Mouse (Mus musculus): ENCODE measurements at regions not wholly inside any gene's neighbourhood (a gene's known extent, or its start where the extent isn't known, plus 50 kb on each side); places are given as distances from the start of the nearest gene placed in this dataset.
A peak's percentile ranks its signal among the peaks of the same experiment; 100 is the strongest.

DNA sequence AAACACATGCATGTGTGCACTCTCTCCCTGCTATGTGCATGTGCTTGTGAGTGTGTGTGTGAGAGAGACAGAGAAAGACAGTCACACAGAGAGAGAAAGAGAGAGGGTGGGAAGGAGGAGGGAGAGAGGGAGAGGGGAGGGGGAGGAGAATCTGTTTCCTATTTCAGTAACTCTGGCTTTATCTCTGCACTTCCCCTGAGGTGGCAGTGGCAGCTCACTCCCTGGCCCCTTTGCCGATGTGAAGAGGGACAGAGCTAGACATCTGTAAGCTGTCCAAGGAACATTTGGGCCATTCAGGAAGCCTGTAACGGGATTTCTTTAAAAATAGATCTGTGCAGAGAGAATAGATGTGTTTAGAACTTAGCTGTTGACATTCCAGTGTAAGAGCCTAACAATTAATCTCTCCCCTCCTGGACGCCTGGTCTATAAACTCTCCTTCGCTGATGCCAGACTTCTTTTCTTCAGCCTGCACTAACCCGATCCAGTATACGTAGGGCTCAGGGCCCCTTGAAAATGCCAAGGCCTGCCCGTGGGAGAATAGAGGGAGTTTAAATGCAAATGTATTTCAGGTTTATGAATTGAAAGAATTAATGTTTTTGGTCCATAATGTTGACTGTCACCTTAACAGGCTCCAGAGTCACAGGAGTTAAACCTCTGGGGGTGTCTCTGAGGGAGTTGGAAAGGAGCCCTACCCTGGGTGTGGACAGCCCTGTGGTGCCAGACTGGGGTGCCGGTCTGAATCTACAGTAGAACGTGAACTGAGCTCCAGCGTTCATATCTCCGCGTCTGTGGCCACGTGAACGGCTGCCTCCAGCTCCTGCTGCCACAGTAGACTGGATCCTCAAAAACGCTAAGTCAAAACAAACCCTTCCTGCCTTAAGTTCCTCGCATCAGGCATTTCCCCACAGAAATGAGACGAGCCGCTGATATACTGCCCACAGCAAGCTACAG lies 336.6 kb upstream of the Gm10131 start:
- no peak overlapping the region for H3K4me3 ChIP-seq (ENCODE audit: insufficient read depth, low read depth, low read length)
- no peaks in the 10 kb centered on the region for H3K36me3 ChIP-seq (ENCODE audit: control insufficient read depth, insufficient read depth, low read length)
- no peak for TF ChIP-seq POLR2A (IDR thresholded peaks at IDR 0.05; ENCODE audit: low read depth, low read length)
- no peak for TF ChIP-seq CTCF (conservative IDR thresholded peaks at IDR 0.05; ENCODE audit: insufficient read depth, insufficient read length, low read depth, low read length)
- no peak for DNase-seq
- H3K27ac ChIP-seq (ENCODE audit: insufficient read depth, low read depth, low read length), result no peak overlapping the region
- no peaks in the 10 kb centered on the region for H3K27me3 ChIP-seq (replicated peaks; ENCODE audit: control insufficient read depth, insufficient read depth, low read length)
- WGBS, result 41% methylated on average over 18 of the region's 18 CpGs
- H3K4me1 ChIP-seq (ENCODE audit: control insufficient read depth, insufficient read depth, low read length), result no peaks in the 10 kb centered on the region

DNA sequence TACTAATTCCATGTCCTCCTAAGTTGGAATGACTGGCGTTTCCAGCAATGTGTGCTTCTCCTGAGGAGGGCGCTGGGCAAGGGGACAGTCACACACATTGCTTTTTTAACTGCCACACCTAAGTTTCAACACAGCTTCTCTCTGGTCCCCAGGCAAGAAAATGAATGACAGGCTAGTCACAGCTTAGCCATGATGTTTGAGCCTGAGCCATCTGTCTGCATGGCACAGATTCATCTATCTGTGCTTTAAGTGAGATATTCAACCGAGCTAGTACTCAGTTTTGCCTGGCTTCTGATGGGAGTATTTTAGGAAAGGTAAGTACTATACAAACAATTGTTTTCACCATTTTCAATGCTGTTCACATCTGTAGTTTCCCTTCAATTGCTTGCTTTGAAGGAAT lies 331.2 kb upstream of the Gm10131 start:
- H3K4me3 ChIP-seq (ENCODE audit: insufficient read depth, low read depth, low read length), result no peak overlapping the region
- DNase-seq, result no peak
- H3K36me3 ChIP-seq (ENCODE audit: control insufficient read depth, insufficient read depth, low read length), result no peaks in the 10 kb centered on the region
- peaks cover 12% of the 10 kb centered on the region; the same call in 1 of the 2 replicates for H3K4me1 ChIP-seq (ENCODE audit: control insufficient read depth, insufficient read depth, low read length)
- H3K27ac ChIP-seq (ENCODE audit: insufficient read depth, low read depth, low read length), result no peak overlapping the region
- H3K27me3 ChIP-seq (replicated peaks; ENCODE audit: control insufficient read depth, insufficient read depth, low read length), result no peaks in the 10 kb centered on the region
- no peak for TF ChIP-seq CTCF (conservative IDR thresholded peaks at IDR 0.05; ENCODE audit: insufficient read depth, insufficient read length, low read depth, low read length)
- TF ChIP-seq POLR2A (IDR thresholded peaks at IDR 0.05; ENCODE audit: low read depth, low read length), result no peak
- WGBS, result 91% methylated on average over 3 of the region's 3 CpGs

DNA sequence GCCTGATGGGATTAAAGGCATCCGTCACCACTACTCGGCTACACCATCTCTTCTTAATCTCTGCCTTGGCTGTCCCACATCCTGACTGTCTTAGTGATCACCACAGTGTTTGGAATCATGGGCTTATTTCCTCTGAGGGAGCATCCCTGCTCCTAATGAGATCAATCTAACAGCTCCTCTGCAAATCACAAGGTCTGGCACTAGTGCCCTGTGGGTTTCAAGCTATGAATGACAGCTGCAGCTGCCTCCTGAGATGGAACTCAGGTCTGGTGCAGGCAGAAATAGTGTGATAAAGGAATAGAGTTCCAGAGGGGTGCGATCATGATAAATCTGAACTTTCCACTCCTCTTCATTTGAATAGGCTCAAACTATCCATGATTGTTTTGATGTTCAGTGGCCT lies 330.2 kb upstream of the Gm10131 start:
- DNase-seq, result no peak
- H3K27me3 ChIP-seq (replicated peaks; ENCODE audit: control insufficient read depth, insufficient read depth, low read length), result no peaks in the 10 kb centered on the region
- TF ChIP-seq POLR2A (IDR thresholded peaks at IDR 0.05; ENCODE audit: low read depth, low read length), result no peak
- no peak for TF ChIP-seq CTCF (conservative IDR thresholded peaks at IDR 0.05; ENCODE audit: insufficient read depth, insufficient read length, low read depth, low read length)
- H3K4me3 ChIP-seq (ENCODE audit: insufficient read depth, low read depth, low read length), result no peak overlapping the region
- H3K27ac ChIP-seq (ENCODE audit: insufficient read depth, low read depth, low read length), result no peak overlapping the region
- peaks cover 12% of the 10 kb centered on the region; the same call in 1 of the 2 replicates for H3K4me1 ChIP-seq (ENCODE audit: control insufficient read depth, insufficient read depth, low read length)
- no peaks in the 10 kb centered on the region for H3K36me3 ChIP-seq (ENCODE audit: control insufficient read depth, insufficient read depth, low read length)
- WGBS, result 77% methylated on average over 3 of the region's 3 CpGs

DNA sequence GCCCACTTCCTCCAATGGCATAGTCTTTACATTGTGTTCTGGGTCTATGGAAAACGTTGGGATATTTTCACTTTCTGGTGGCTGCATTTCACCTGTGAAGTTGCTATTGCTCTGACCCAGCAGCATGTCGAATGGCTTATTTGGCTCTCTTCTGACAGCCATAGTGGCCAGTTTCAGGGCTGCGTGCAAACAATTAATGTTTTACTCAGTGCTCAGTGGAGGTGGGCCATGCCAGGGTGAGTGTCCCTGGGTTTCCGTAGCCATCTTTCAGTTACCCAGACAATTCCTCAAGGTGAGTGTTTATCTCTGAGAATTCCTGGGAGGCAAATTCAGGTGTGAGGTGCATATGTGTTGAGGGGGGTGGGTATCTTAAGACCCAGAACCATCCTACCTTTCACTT lies 329.2 kb upstream of the Gm10131 start:
- Histone ChIP-seq H3K4me1 (ENCODE audit: control insufficient read depth, insufficient read depth, low read length) (peaks cover 12% of the 10 kb centered on the region; the same call in 1 of the 2 replicates), H3K36me3 (ENCODE audit: control insufficient read depth, insufficient read depth, low read length) (no peaks in the 10 kb centered on the region), H3K27ac (ENCODE audit: insufficient read depth, low read depth, low read length) (peak overlapping the region; percentile 65; the same call in 1 of the 2 replicates), H3K4me3 (ENCODE audit: insufficient read depth, low read depth, low read length) (peak overlapping the region; percentile 46), H3K27me3 (replicated peaks; ENCODE audit: control insufficient read depth, insufficient read depth, low read length) (no peaks in the 10 kb centered on the region)
- WGBS, result 47% methylated on average over 4 of the region's 4 CpGs
- DNase-seq, result peak; percentile 67
- TF ChIP-seq CTCF (conservative IDR thresholded peaks at IDR 0.05; ENCODE audit: insufficient read depth, insufficient read length, low read depth, low read length) (no peak), POLR2A (IDR thresholded peaks at IDR 0.05; ENCODE audit: low read depth, low read length) (no peak)

DNA sequence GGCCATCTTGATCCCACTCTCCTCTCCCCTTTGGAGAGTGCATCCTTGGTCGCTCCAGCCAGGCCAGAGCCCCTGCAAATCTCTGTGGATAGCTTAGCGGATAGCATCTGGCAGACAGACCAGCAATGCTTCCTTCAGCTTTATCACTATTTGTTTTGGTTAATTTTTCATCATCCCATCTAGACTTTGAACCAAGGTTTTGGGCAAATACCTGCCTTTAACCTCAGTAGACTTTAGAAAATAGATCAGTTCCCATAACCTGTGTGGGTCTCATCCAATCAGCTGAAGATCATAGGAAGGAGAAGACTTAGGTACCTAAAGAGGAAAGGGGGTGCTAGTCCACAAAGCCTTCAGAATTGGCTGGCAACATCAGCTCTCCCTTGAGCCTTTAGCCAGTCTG lies 327.2 kb upstream of the Gm10131 start:
- Histone ChIP-seq H3K4me3 (ENCODE audit: insufficient read depth, low read depth, low read length) (no peak overlapping the region), H3K27me3 (replicated peaks; ENCODE audit: control insufficient read depth, insufficient read depth, low read length) (no peaks in the 10 kb centered on the region; the same call in 1 of the 2 replicates), H3K4me1 (ENCODE audit: control insufficient read depth, insufficient read depth, low read length) (peaks cover 12% of the 10 kb centered on the region; the same call in 1 of the 2 replicates), H3K27ac (ENCODE audit: insufficient read depth, low read depth, low read length) (no peak overlapping the region), H3K36me3 (ENCODE audit: control insufficient read depth, insufficient read depth, low read length) (no peaks in the 10 kb centered on the region)
- peak; percentile 9 for DNase-seq
- TF ChIP-seq POLR2A (IDR thresholded peaks at IDR 0.05; ENCODE audit: low read depth, low read length) (no peak), CTCF (conservative IDR thresholded peaks at IDR 0.05; ENCODE audit: insufficient read depth, insufficient read length, low read depth, low read length) (no peak)
- WGBS, result 62% methylated on average over 2 of the region's 2 CpGs

DNA sequence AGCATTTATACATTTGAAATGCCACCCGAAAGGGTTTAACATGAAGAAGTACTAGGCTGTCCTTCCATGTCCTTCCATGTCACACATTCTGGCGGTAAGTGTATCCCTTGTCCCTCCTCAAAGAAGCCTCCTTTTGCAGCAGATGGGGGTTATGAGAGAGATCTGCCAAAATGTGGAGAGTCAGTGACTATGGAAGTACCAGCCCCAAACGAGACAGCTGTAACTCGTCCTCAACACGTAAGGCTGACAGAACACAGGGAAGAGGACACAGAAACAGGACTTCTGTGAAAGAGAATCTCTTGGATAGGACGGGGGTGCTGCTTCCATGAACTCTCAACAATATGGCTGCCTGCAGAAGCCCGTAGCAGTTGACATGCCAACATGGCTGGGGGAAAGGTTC lies 320.4 kb upstream of the Gm10131 start:
- DNase-seq, result no peak
- WGBS, result 87% methylated on average over 7 of the region's 7 CpGs
- H3K4me1 ChIP-seq (ENCODE audit: control insufficient read depth, insufficient read depth, low read length), result no peaks in the 10 kb centered on the region
- no peak for TF ChIP-seq POLR2A (IDR thresholded peaks at IDR 0.05; ENCODE audit: low read depth, low read length)
- TF ChIP-seq CTCF (conservative IDR thresholded peaks at IDR 0.05; ENCODE audit: insufficient read depth, insufficient read length, low read depth, low read length), result no peak
- H3K4me3 ChIP-seq (ENCODE audit: insufficient read depth, low read depth, low read length), result no peak overlapping the region
- no peaks in the 10 kb centered on the region for H3K36me3 ChIP-seq (ENCODE audit: control insufficient read depth, insufficient read depth, low read length)
- H3K27me3 ChIP-seq (replicated peaks; ENCODE audit: control insufficient read depth, insufficient read depth, low read length), result no peaks in the 10 kb centered on the region; the same call in 1 of the 2 replicates
- no peak overlapping the region for H3K27ac ChIP-seq (ENCODE audit: insufficient read depth, low read depth, low read length)

DNA sequence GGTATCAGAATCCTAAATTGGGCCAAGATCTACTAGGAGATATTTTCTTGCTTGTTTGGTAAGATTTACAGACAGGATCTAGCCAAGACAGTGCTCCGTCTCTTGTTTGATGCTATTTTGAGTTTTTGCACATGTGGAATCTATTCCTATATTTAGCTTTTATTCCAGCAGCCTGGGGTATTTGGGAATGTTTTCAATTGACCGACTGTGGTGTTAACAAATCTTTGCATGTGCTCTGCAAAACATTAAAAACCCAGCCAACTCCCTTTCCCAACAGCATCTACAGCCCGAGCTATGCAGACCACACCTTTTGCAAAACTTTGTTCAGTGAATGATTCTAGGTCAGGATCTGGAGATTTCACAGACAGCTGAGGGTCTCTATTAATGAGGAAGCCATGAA lies 317.7 kb upstream of the Gm10131 start:
- H3K27ac ChIP-seq (ENCODE audit: insufficient read depth, low read depth, low read length), result no peak overlapping the region
- H3K4me1 ChIP-seq (ENCODE audit: control insufficient read depth, insufficient read depth, low read length), result no peaks in the 10 kb centered on the region
- DNase-seq, result no peak
- H3K36me3 ChIP-seq (ENCODE audit: control insufficient read depth, insufficient read depth, low read length), result no peaks in the 10 kb centered on the region
- TF ChIP-seq CTCF (conservative IDR thresholded peaks at IDR 0.05; ENCODE audit: insufficient read depth, insufficient read length, low read depth, low read length) (no peak), POLR2A (IDR thresholded peaks at IDR 0.05; ENCODE audit: low read depth, low read length) (no peak)
- WGBS, result 81% methylated on average over 3 of the region's 3 CpGs
- H3K4me3 ChIP-seq (ENCODE audit: insufficient read depth, low read depth, low read length), result no peak overlapping the region
- H3K27me3 ChIP-seq (replicated peaks; ENCODE audit: control insufficient read depth, insufficient read depth, low read length), result no peaks in the 10 kb centered on the region
